Mouse (Mus musculus) myocyte (in vitro differentiated cells): ENCODE data around the gene Plekhh3.

Experiments
- CEBPB ChIP-seq: IDR thresholded peaks from 2 replicates; pipeline ENCODE4 v1.6.1; 2011; ENCODE audit warnings: mild to moderate bottlenecking, moderate library complexity; ENCODE audit not compliant: poor library complexity, insufficient read depth, severe bottlenecking
- E2F4 ChIP-seq: IDR thresholded peaks from one replicate; pipeline ENCODE4 v1.6.1; 2011; ENCODE audit warnings: mild to moderate bottlenecking, control low read depth, moderate library complexity; ENCODE audit not compliant: insufficient read depth
- MYOD1 ChIP-seq, 3 experiments: IDR thresholded peaks; one replicate each; pipeline ENCODE4 v1.6.1; 2011; ENCODE audit warnings: control low read depth in 2 of 3, low read depth in 2 of 3, mild to moderate bottlenecking in 2 of 3, moderate library complexity in 1 of 3; ENCODE audit not compliant: insufficient read length in 2 of 3, control insufficient read depth in 1 of 3
- MYOG ChIP-seq, 3 experiments: IDR thresholded peaks; one replicate each; pipeline ENCODE4 v1.6.1; 2011; ENCODE audit warnings: control low read depth in 2 of 3, low read depth in 2 of 3, mild to moderate bottlenecking in 2 of 3; ENCODE audit not compliant: insufficient read length in 2 of 3, control insufficient read depth in 1 of 3, insufficient read depth in 1 of 3
- POLR2A ChIP-seq: IDR thresholded peaks from one replicate; pipeline ENCODE4 v1.6.1; 2011; ENCODE audit warnings: low read depth, mild to moderate bottlenecking, control low read depth, moderate library complexity; ENCODE audit not compliant: insufficient read length
- REST ChIP-seq: IDR thresholded peaks from one replicate; pipeline ENCODE4 v1.6.1; 2011; ENCODE audit warnings: mild to moderate bottlenecking, control low read depth, moderate library complexity; ENCODE audit not compliant: insufficient read depth, insufficient read length
- TCF3 ChIP-seq: IDR thresholded peaks from one replicate; pipeline ENCODE4 v1.6.1; 2011; ENCODE audit warnings: low read depth, control low read depth; ENCODE audit not compliant: insufficient read length
- USF1 ChIP-seq: IDR thresholded peaks from one replicate; pipeline ENCODE4 v1.6.1; 2011; ENCODE audit warnings: low read depth, mild to moderate bottlenecking, control low read depth, moderate library complexity

DNA sequence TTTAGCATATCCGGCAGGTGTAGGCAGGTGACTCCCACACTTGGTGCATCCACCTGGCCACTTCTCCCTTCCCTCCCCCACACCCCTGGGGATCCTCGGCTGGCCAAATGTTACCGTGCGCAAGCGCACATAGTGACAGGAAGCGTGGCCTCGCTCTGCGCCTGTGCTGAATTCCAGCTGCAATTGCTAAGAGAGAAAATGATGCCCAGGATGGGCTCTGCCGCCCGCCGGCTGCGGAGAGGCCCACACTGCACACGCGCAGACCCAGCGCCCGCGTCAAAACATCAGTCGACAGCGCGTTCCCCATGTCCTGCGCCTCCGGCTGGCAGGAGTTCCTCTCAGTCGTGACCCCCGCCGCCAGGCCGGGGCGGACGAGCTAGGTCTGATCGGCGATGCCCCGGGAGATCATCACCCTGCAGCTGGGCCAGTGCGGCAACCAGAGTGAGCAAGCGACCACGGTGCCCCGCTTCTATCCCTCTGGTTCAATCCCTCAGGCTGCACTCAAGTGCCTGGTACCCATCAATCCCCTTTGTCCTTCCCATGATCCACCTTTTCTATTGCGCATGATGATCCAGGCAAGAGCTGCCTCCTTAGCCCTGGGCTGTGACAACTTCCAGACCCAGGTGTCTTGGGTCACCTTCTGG is 15.3 kb downstream of the Plekhh3 start, which contains the start of gene Tubg2:
- TF ChIP-seq POLR2A, result no peak
- TF ChIP-seq REST, result no peak
- no peak for TF ChIP-seq MYOG (IDR thresholded peaks at IDR 0.05; ENCODE audit: control insufficient read depth in 1 of 3, insufficient read depth in 1 of 3, insufficient read length in 2 of 3, low read depth in 2 of 3)
- TF ChIP-seq MYOD1 (IDR thresholded peaks at IDR 0.05; ENCODE audit: control insufficient read depth in 1 of 3, insufficient read length in 2 of 3, low read depth in 2 of 3), result no peak
- no peak for TF ChIP-seq E2F4
- TF ChIP-seq TCF3, result no peak
- TF ChIP-seq USF1, result no peak
- TF ChIP-seq CEBPB, result no peak
